Mouse (Mus musculus) liver, embryonic 13.5 days (tissue): ENCODE data around the gene 2610318N02Rik. TPM values are rescaled to one million over a fixed set of nuclear protein-coding genes. Genes with fewer than 3 reads are reported as not detected.

Source experiments
- ATAC-seq: fragments of 200-750 bp; cut with Nextera tagmentation; 2 replicates; pipeline ENCODE4 v1.8.0; 2017; ENCODE audit warnings: low read depth, mild to moderate bottlenecking, moderate number of reproducible peaks, moderate library complexity
- DNase-seq: peaks from one replicate; pipeline ENCODE4 v3.0.0; 2022
- H3K27ac ChIP-seq: fragments of 300-500 bp; sonication (generic); 2 replicates; pipeline ENCODE4 v1.5.1; 2015; ENCODE audit warnings: moderate library complexity, mild to moderate bottlenecking, inconsistent platforms
- H3K27me3 ChIP-seq: fragments of 300-500 bp; sonication (generic); 2 replicates; pipeline ENCODE4 v1.6.1; 2015; ENCODE audit warnings: mild to moderate bottlenecking, inconsistent platforms
- H3K36me3 ChIP-seq: fragments of 300-500 bp; sonication (generic); 2 replicates; pipeline ENCODE4 v1.6.1; 2015; ENCODE audit warnings: mild to moderate bottlenecking, inconsistent platforms
- H3K4me1 ChIP-seq: fragments of 300-500 bp; sonication (generic); replicated peaks from 2 replicates; pipeline ENCODE4 v1.6.1; 2015; ENCODE audit warnings: inconsistent platforms
- H3K4me2 ChIP-seq: fragments of 300-500 bp; sonication (generic); 2 replicates; pipeline ENCODE4 v1.6.1; 2015; ENCODE audit warnings: inconsistent platforms, mild to moderate bottlenecking, moderate library complexity
- H3K4me3 ChIP-seq: fragments of 300-500 bp; sonication (generic); replicated peaks from 2 replicates; pipeline ENCODE4 v1.5.1; 2015; ENCODE audit warnings: mild to moderate bottlenecking, inconsistent platforms
- H3K9ac ChIP-seq: fragments of 300-500 bp; sonication (generic); 2 replicates; pipeline ENCODE4 v1.6.1; 2015; ENCODE audit warnings: mild to moderate bottlenecking, inconsistent platforms
- H3K9me3 ChIP-seq: fragments of 300-500 bp; sonication (generic); replicated peaks from 2 replicates; pipeline ENCODE4 v1.6.1; 2016; ENCODE audit warnings: inconsistent platforms
- WGBS: fragments of 180-500 bp; shearing (Covaris S2); methylation state at CpG from one replicate; pipeline ENCODE4 v1.1.7; 2015; ENCODE audit not compliant: insufficient replicate concordance; 5-methylcytosine and 5-hydroxymethylcytosine counted together
- polyA plus RNA-seq: library from polyadenylated mRNA; unstranded; fragments of >200 nt; fragmentation: Nextera tagmentation; extraction: Ambion mirVana; gene quantifications from 2 replicates; pipeline ENCODE4 v1.2.1, GENCODE M21; 2015

2610318N02Rik gene
- polyA plus RNA-seq, 1 experiment from 2014 or later: 28.9 TPM

GRCm38 (mm10) chr16:17137355-17137754 lies 12.4 kb upstream of the 2610318N02Rik start:
- Histone ChIP-seq H3K4me2 (no peak overlapping the region), H3K27me3 (peaks cover 4% of the 10 kb centered on the region; the same call in 1 of the 2 replicates), H3K9me3 (no peaks in the 10 kb centered on the region), H3K27ac (no peak overlapping the region), H3K4me1 (peaks cover 14% of the 10 kb centered on the region), H3K36me3 (no peaks in the 10 kb centered on the region), H3K4me3 (no peak overlapping the region), H3K9ac (no peak overlapping the region)
- ATAC-seq (no peak), DNase-seq (no peak)
- 71% methylated on average over 15 of the region's 15 CpGs for WGBS

GRCm38 (mm10) chr16:17132906-17133200 lies 7.9 kb upstream of the 2610318N02Rik start:
- no peaks in the 10 kb centered on the region for H3K9me3 ChIP-seq
- H3K27me3 ChIP-seq: 0 out of 2 replicates have a peak, but pooled peaks cover 4% of the 10 kb centered on the region
- H3K27ac ChIP-seq: peak overlapping the region; percentile 58; the same call in 1 of the 2 replicates
- H3K9ac ChIP-seq: peak overlapping the region; percentile 75
- peaks cover 25% of the 10 kb centered on the region for H3K4me1 ChIP-seq
- peak overlapping the region; percentile 94 for H3K4me2 ChIP-seq
- ATAC-seq (no peak), DNase-seq (no peak)
- H3K36me3 ChIP-seq: no peaks in the 10 kb centered on the region
- WGBS: 55% methylated on average over 7 of the region's 7 CpGs
- H3K4me3 ChIP-seq: peak overlapping the region; percentile 86

GRCm38 (mm10) chr16:17132089-17132905 lies 7.3 kb upstream of the 2610318N02Rik start, which contains the start of gene Sdf2l1:
TSS of gene Sdf2l1 (minus strand) at chr16:17132383.
- DNase-seq (peak; percentile 98), ATAC-seq (peak; percentile 96)
- no peaks in the 10 kb centered on the region for H3K36me3 ChIP-seq
- H3K4me1 ChIP-seq: peaks cover 25% of the 10 kb centered on the region
- peak within 1 kb of the TSS; percentile 84 for H3K9ac ChIP-seq
- H3K4me3 ChIP-seq: peak within 1 kb of the TSS; percentile 86
- WGBS: under 1% methylated on average over 47 of the region's 47 CpGs
- H3K27me3 ChIP-seq: 0 out of 2 replicates have a peak, but pooled peaks cover 4% of the 10 kb centered on the region
- H3K4me2 ChIP-seq: peak within 1 kb of the TSS; percentile 94
- H3K9me3 ChIP-seq: no peaks in the 10 kb centered on the region
- peak within 1 kb of the TSS; percentile 75 for H3K27ac ChIP-seq

- Histone ChIP-seq H3K4me1 (peaks cover 25% of the 10 kb centered on the region), H3K36me3 (no peaks in the 10 kb centered on the region), H3K27me3 (0 out of 2 replicates have a peak, but pooled peaks cover 4% of the 10 kb centered on the region), H3K9me3 (no peaks in the 10 kb centered on the region), H3K27ac (peak overlapping the region; percentile 75), H3K4me3 (peak overlapping the region; percentile 86), H3K9ac (peak overlapping the region; percentile 84), H3K4me2 (peak overlapping the region; percentile 94)
- DNase-seq (peak; percentile 29), ATAC-seq (no peak)
- 2% methylated on average over 43 of the region's 43 CpGs for WGBS
Observed at GRCm38 (mm10) chr16:17131191-17132088, 6.5 kb upstream of the 2610318N02Rik start.

- no peaks in the 10 kb centered on the region for H3K27me3 ChIP-seq
- DNase-seq: peak; percentile 47
- 96% methylated on average over 1 of the region's 1 CpGs for WGBS
- H3K27ac ChIP-seq: no peak overlapping the region
- no peaks in the 10 kb centered on the region for H3K9me3 ChIP-seq
- no peak overlapping the region for H3K4me3 ChIP-seq
- no peak for ATAC-seq
- H3K9ac ChIP-seq: no peak overlapping the region
- H3K36me3 ChIP-seq: no peaks in the 10 kb centered on the region
- peaks cover 40% of the 10 kb centered on the region for H3K4me1 ChIP-seq
- no peak overlapping the region for H3K4me2 ChIP-seq
Observed at GRCm38 (mm10) chr16:17127292-17127691, 2.3 kb upstream of the 2610318N02Rik start.

- Histone ChIP-seq H3K36me3 (peaks cover 20% of the 10 kb centered on the region), H3K4me2 (peak overlapping the region; percentile 87), H3K27ac (peak overlapping the region; percentile 25; the same call in 1 of the 2 replicates), H3K4me3 (peak overlapping the region; percentile 68), H3K9me3 (no peaks in the 10 kb centered on the region), H3K9ac (peak overlapping the region; percentile 76), H3K4me1 (peaks cover 23% of the 10 kb centered on the region), H3K27me3 (no peaks in the 10 kb centered on the region)
- WGBS: 8% methylated on average over 22 of the region's 22 CpGs
- DNase-seq (no peak), ATAC-seq (no peak; the same call in 1 of the 2 replicates)
Observed at GRCm38 (mm10) chr16:17124119-17124870, 672 bp downstream of the 2610318N02Rik start.

GRCm38 (mm10) chr16:17121569-17121968 lies 3.4 kb downstream of the 2610318N02Rik start:
- ATAC-seq (no peak), DNase-seq (no peak)
- 81% methylated on average over 14 of the region's 14 CpGs for WGBS
- H3K36me3 ChIP-seq: peaks cover 34% of the 10 kb centered on the region
- H3K4me1 ChIP-seq: peaks cover 23% of the 10 kb centered on the region
- H3K9me3 ChIP-seq: no peaks in the 10 kb centered on the region
- no peak overlapping the region for H3K27ac ChIP-seq
- no peaks in the 10 kb centered on the region for H3K27me3 ChIP-seq
- no peak overlapping the region for H3K4me2 ChIP-seq
- H3K9ac ChIP-seq: no peak overlapping the region
- no peak overlapping the region for H3K4me3 ChIP-seq

- Histone ChIP-seq H3K4me2 (no peak overlapping the region), H3K4me3 (no peak overlapping the region), H3K9me3 (no peaks in the 10 kb centered on the region), H3K9ac (no peak overlapping the region), H3K27me3 (no peaks in the 10 kb centered on the region), H3K36me3 (peaks cover 45% of the 10 kb centered on the region), H3K4me1 (no peaks in the 10 kb centered on the region), H3K27ac (no peak overlapping the region)
- 80% methylated on average over 5 of the region's 5 CpGs for WGBS
- no peak for ATAC-seq
- DNase-seq: no peak
Observed at GRCm38 (mm10) chr16:17117309-17117799, 7.6 kb downstream of the 2610318N02Rik start.

GRCm38 (mm10) chr16:17110771-17111743 lies 13.9 kb downstream of the 2610318N02Rik start, which contains the start of gene Ppil2:
TSS of gene Ppil2 (minus strand) at chr16:17111257.
- no peaks in the 10 kb centered on the region for H3K9me3 ChIP-seq

GRCm38 (mm10) chr16:17104600-17104999 lies 20.4 kb downstream of the 2610318N02Rik start:
- no peak overlapping the region for H3K9ac ChIP-seq
- DNase-seq (no peak), ATAC-seq (no peak)
- no peaks in the 10 kb centered on the region for H3K9me3 ChIP-seq
- WGBS: 85% methylated on average over 4 of the region's 4 CpGs
- no peak overlapping the region for H3K4me2 ChIP-seq
- no peaks in the 10 kb centered on the region for H3K27me3 ChIP-seq
- H3K36me3 ChIP-seq: peaks cover 87% of the 10 kb centered on the region
- no peak overlapping the region for H3K27ac ChIP-seq
- H3K4me1 ChIP-seq: peaks cover 3% of the 10 kb centered on the region
- no peak overlapping the region for H3K4me3 ChIP-seq

More at GRCm38 (mm10) chr16:17110771-17111743, 13.9 kb downstream of the 2610318N02Rik start, which contains the start of gene Ppil2:
- H3K4me2 ChIP-seq: peak within 1 kb of the TSS; percentile 80
- peaks cover 17% of the 10 kb centered on the region for H3K4me1 ChIP-seq
- WGBS: 5% methylated on average over 38 of the region's 38 CpGs
- ATAC-seq (peak; percentile 89), DNase-seq (peak; percentile 66)
- H3K27ac ChIP-seq: peak within 1 kb of the TSS; percentile 79
- H3K4me3 ChIP-seq: peak within 1 kb of the TSS; percentile 89
- H3K36me3 ChIP-seq: peaks cover 39% of the 10 kb centered on the region
- H3K9ac ChIP-seq: peak within 1 kb of the TSS; percentile 84
- no peaks in the 10 kb centered on the region for H3K27me3 ChIP-seq
